Mouse (Mus musculus) midbrain, embryonic 11.5 days (tissue): ENCODE data around the gene Pogk. TPM values are rescaled to one million over a fixed set of nuclear protein-coding genes. Genes with fewer than 3 reads are reported as not detected.

Experiments used
- ATAC-seq: fragments of 200-750 bp; cut with Nextera tagmentation; 2 replicates; pipeline ENCODE4 v1.8.0; 2017; ENCODE audit warnings: moderate TSS enrichment, moderate library complexity; ENCODE audit not compliant: low FRiP score
- DNase-seq: peaks from one replicate; pipeline ENCODE4 v3.0.0; 2015; ENCODE audit warnings: low spot score; ENCODE audit errors: missing footprints
- H3K27ac ChIP-seq: fragments of 300-500 bp; sonication (generic); 2 replicates; pipeline ENCODE4 v1.5.1; 2014; ENCODE audit warnings: low read depth, low read length
- H3K27me3 ChIP-seq: fragments of 300-500 bp; sonication (generic); 2 replicates; pipeline ENCODE4 v1.6.1; 2014; ENCODE audit warnings: mild to moderate bottlenecking, low read length, moderate library complexity, mixed read lengths; ENCODE audit not compliant: control insufficient read depth, insufficient read depth
- H3K36me3 ChIP-seq: fragments of 300-500 bp; sonication (generic); 2 replicates; pipeline ENCODE4 v1.6.1; 2014; ENCODE audit warnings: mild to moderate bottlenecking, low read length, moderate library complexity, mixed read lengths; ENCODE audit not compliant: control insufficient read depth, insufficient read depth
- H3K4me1 ChIP-seq: fragments of 300-500 bp; sonication (generic); 2 replicates; pipeline ENCODE4 v1.6.1; 2014; ENCODE audit warnings: low read length; ENCODE audit not compliant: control insufficient read depth, insufficient read depth
- H3K4me2 ChIP-seq: fragments of 300-500 bp; sonication (generic); 2 replicates; pipeline ENCODE4 v1.6.1; 2014; ENCODE audit warnings: mild to moderate bottlenecking, moderate library complexity
- H3K4me3 ChIP-seq: fragments of 300-500 bp; sonication (generic); 2 replicates; pipeline ENCODE4 v1.5.1; 2014; ENCODE audit warnings: low read depth, low read length
- H3K9ac ChIP-seq: fragments of 300-500 bp; sonication (generic); 2 replicates; pipeline ENCODE4 v1.6.1; 2014; ENCODE audit warnings: low read length
- H3K9me3 ChIP-seq: fragments of 300-500 bp; sonication (generic); 2 replicates; pipeline ENCODE4 v1.6.1; 2016; ENCODE audit warnings: low read length; ENCODE audit not compliant: control insufficient read depth
- WGBS: fragments of 180-500 bp; shearing (Covaris S2); extraction: QIAGEN DNeasy Blood & Tissue Kit; methylation state at CpG from one replicate; pipeline ENCODE4 v1.1.7; 2014; 5-methylcytosine and 5-hydroxymethylcytosine counted together
- polyA plus RNA-seq: library from polyadenylated mRNA; unstranded; fragments of >200 nt; fragmentation: Nextera tagmentation; extraction: Ambion mirVana; gene quantifications from 2 replicates; pipeline ENCODE4 v1.2.1, GENCODE M21; 2014

Gene Pogk
- polyA plus RNA-seq, 1 experiment from 2014 or later = 39.8 TPM

DNA sequence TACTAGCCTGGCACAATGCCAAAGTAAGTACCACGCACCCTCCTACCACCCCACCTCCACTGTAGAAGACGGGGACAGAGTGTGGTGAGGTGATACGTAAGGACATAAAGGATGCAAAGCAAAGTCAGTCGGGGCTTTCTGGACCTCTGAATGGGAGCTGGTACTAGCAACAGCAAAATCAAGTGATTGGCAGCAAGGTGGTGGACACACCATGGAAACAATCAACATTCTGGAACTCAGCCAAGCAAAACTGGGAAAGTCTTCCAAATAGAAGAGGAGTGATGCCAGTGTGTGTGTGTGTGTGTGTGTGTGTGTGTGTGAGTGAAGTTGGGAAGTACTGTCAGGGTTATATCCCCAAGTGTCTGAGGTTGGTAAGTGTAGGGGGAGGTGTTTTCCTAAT is 7.7 kb downstream of the Pogk start:
- Histone ChIP-seq H3K9me3 (no peaks in the 10 kb centered on the region), H3K9ac (no peak overlapping the region), H3K4me1 (no peaks in the 10 kb centered on the region), H3K4me2 (no peak overlapping the region), H3K27me3 (no peaks in the 10 kb centered on the region), H3K4me3 (no peak overlapping the region), H3K36me3 (peaks cover 40% of the 10 kb centered on the region), H3K27ac (no peak overlapping the region)
- ATAC-seq = no peak
- peak; percentile 37 for DNase-seq
- WGBS = 89% methylated on average over 4 of the region's 4 CpGs

GRCm38 (mm10) chr1:166401455-166401854 is 8.2 kb downstream of the Pogk start:
- Histone ChIP-seq H3K27me3 (no peaks in the 10 kb centered on the region), H3K27ac (no peak overlapping the region), H3K4me3 (no peak overlapping the region), H3K9me3 (no peaks in the 10 kb centered on the region), H3K4me2 (no peak overlapping the region), H3K36me3 (peaks cover 42% of the 10 kb centered on the region), H3K9ac (no peak overlapping the region), H3K4me1 (no peaks in the 10 kb centered on the region)
- ATAC-seq = no peak
- DNase-seq = peak; percentile 69

- no peaks in the 10 kb centered on the region for H3K27me3 ChIP-seq
Measured at GRCm38 (mm10) chr1:166396381-166396780, 13.3 kb downstream of the Pogk start.

DNA sequence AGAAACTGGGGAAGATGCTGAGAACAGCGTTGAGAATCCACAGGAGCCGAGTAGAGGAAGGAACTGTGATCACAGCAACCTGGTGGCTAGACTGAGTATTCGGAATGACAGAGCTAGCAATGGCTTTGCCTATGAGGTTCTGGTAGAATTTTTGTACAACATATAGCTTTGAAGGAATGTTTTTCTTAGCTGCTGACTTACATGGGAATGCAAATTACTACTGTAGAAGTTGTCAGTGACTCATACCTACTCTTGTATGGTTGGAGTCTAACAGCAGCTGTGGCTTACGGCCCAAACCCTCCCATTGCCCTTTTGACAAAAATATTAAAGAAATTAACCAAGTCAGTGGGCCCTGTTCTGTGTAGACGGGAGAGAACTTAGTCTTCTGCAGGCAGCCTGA is 14.0 kb downstream of the Pogk start:
- Histone ChIP-seq H3K27ac (no peak overlapping the region), H3K4me3 (no peak overlapping the region), H3K9me3 (no peaks in the 10 kb centered on the region), H3K4me1 (no peaks in the 10 kb centered on the region), H3K36me3 (peaks cover 38% of the 10 kb centered on the region), H3K4me2 (no peak overlapping the region), H3K27me3 (no peaks in the 10 kb centered on the region), H3K9ac (no peak overlapping the region)
- DNase-seq (peak; percentile 44), ATAC-seq (no peak)
- WGBS = 92% methylated on average over 5 of the region's 5 CpGs

More at GRCm38 (mm10) chr1:166396381-166396780, 13.3 kb downstream of the Pogk start:
- ATAC-seq (no peak), DNase-seq (peak; percentile 73)
- H3K9ac ChIP-seq = no peak overlapping the region
- no peak overlapping the region for H3K4me3 ChIP-seq
- H3K27ac ChIP-seq = no peak overlapping the region
- H3K9me3 ChIP-seq = no peaks in the 10 kb centered on the region
- WGBS = 90% methylated on average over 6 of the region's 6 CpGs
- peaks cover 33% of the 10 kb centered on the region for H3K36me3 ChIP-seq
- no peak overlapping the region for H3K4me2 ChIP-seq
- no peaks in the 10 kb centered on the region for H3K4me1 ChIP-seq

DNA sequence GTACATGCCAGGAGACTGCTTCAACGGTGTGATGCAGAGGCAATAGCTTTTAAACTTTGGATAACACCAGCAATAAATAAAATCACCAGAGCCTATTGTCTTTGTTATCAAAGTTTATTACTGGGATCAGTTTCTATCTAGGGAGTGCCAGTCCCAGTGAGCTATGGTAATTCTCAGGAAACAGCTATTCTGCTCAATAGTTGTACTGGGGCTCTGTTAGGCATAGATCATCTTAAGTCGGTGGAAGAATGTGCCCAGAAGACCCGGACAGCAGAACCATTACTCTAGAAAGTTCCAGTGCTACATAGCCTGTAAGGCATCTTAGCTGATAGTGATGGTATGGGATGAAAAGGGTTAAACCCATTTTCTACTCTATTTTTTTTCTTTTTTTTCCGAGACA is 14.9 kb downstream of the Pogk start:
- Histone ChIP-seq H3K27me3 (no peaks in the 10 kb centered on the region), H3K9me3 (no peaks in the 10 kb centered on the region), H3K36me3 (peaks cover 43% of the 10 kb centered on the region), H3K27ac (no peak overlapping the region), H3K4me3 (no peak overlapping the region), H3K4me2 (no peak overlapping the region), H3K4me1 (no peaks in the 10 kb centered on the region), H3K9ac (no peak overlapping the region)
- 82% methylated on average over 4 of the region's 4 CpGs for WGBS
- ATAC-seq (no peak), DNase-seq (peak; percentile 56)

GRCm38 (mm10) chr1:166391671-166392070 is 18.0 kb downstream of the Pogk start:
- Histone ChIP-seq H3K9me3 (no peaks in the 10 kb centered on the region), H3K4me3 (no peak overlapping the region), H3K27ac (no peak overlapping the region), H3K27me3 (no peaks in the 10 kb centered on the region), H3K4me2 (no peak overlapping the region), H3K9ac (no peak overlapping the region), H3K36me3 (peaks cover 28% of the 10 kb centered on the region), H3K4me1 (no peaks in the 10 kb centered on the region)
- 95% methylated on average over 6 of the region's 6 CpGs for WGBS
- no peak for ATAC-seq
- DNase-seq = peak; percentile 53

DNA sequence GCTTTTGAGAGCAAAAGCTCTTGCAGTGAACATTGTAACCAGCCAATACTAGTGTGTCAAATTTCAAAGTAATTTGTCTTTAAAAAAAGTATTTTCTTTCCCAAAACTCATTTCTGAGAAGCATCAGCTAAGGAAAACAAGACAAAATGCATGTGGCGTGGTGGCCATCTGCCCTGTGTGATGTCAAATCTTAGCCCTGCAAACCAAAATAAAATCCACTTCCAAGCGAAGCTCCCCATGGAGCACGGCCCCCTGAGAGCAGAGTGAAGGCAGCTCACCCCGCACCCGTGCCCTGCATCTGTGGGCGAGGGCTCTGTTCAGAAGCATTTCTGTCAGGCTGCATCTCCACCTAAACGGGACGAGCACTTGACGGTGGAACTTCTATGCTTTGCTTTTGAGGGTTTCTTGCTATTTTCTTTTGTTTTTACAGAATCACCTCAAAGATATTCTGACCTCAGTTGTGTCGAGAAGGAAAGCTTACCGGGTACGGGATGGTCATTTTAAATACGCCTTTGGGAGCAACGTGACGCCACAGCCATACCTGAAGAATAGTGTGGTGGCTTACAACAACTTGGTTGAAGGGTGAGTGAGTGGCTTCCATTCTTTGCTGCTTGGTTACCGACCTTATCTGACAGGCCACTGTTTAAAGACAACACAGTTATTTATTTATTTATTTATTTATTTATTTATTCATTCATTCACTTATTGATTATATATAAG is 20.1 kb downstream of the Pogk start:
- no peaks in the 10 kb centered on the region for H3K4me1 ChIP-seq
- no peak overlapping the region for H3K4me2 ChIP-seq
- H3K27ac ChIP-seq = no peak overlapping the region
- ATAC-seq (no peak), DNase-seq (peak; percentile 71)
- no peak overlapping the region for H3K9ac ChIP-seq
- no peak overlapping the region for H3K4me3 ChIP-seq
- no peaks in the 10 kb centered on the region for H3K9me3 ChIP-seq
- no peaks in the 10 kb centered on the region for H3K27me3 ChIP-seq
- WGBS = 94% methylated on average over 16 of the region's 16 CpGs
- peaks cover 28% of the 10 kb centered on the region for H3K36me3 ChIP-seq

GRCm38 (mm10) chr1:166388511-166388910 is 21.2 kb downstream of the Pogk start:
- ATAC-seq = no peak
- H3K4me3 ChIP-seq = no peak overlapping the region
- no peaks in the 10 kb centered on the region for H3K27me3 ChIP-seq
- H3K9me3 ChIP-seq = no peaks in the 10 kb centered on the region
- DNase-seq = peak; percentile 33
- peaks cover 25% of the 10 kb centered on the region for H3K36me3 ChIP-seq
- no peak overlapping the region for H3K9ac ChIP-seq
- H3K4me2 ChIP-seq = no peak overlapping the region
- H3K4me1 ChIP-seq = no peaks in the 10 kb centered on the region
- WGBS = 93% methylated on average over 11 of the region's 11 CpGs
- no peak overlapping the region for H3K27ac ChIP-seq

DNA sequence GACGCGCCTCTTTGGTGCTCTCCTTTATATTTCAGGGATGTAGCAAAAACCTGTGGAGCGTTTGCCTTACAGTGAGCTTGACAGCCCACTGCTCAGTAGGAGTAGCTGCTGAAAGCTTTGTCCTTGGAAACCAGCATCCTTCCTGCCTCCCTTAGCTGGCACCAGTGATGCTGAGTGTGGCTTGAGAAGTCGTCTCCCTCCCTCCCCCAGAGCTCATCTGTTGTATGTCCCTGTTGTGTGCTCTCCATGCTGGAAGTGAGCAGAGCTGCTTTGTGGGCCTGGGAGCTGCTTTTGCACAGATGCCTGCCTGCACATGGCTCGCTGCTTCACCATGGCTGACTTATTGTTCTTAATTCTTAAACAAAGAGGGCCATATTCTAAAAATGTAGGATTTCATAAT is 24.2 kb downstream of the Pogk start:
- Histone ChIP-seq H3K9me3 (no peaks in the 10 kb centered on the region), H3K4me1 (peaks cover 9% of the 10 kb centered on the region), H3K27ac (no peak overlapping the region), H3K4me2 (no peak overlapping the region), H3K9ac (no peak overlapping the region), H3K36me3 (peaks cover 16% of the 10 kb centered on the region), H3K27me3 (no peaks in the 10 kb centered on the region), H3K4me3 (no peak overlapping the region)
- WGBS = 86% methylated on average over 5 of the region's 5 CpGs
- DNase-seq (no peak), ATAC-seq (no peak)
